Comparison of ENCODE assay signal across 8 mouse cellular contexts in genomic region chr2:35614411-35614810, GRCm38 (mm10). TPM values are rescaled to one million over a fixed set of nuclear protein-coding genes. Genes with fewer than 3 reads are reported as not detected.
DNase-seq lines count a peak whose midpoint lies in the region; ATAC-seq lines count a peak whose summit lies in the region.

No protein-coding gene starts in this region.

- WGBS in kidney, embryonic 14.5 days = 61% methylated on average over 3 of the region's 3 CpGs
- WGBS in limb, embryonic 11.5 days = 53% methylated on average over 3 of the region's 3 CpGs
- 58% methylated on average over 3 of the region's 3 CpGs for WGBS in liver, embryonic 11.5 days

- H3K4me1 ChIP-seq in kidney, embryonic 14.5 days (ENCODE audit: control insufficient read depth, insufficient read depth, low read length) = peaks cover 60% of the 10 kb centered on the region
- peaks cover 75% of the 10 kb centered on the region for H3K4me1 ChIP-seq in brown adipose tissue, adult 24 weeks (ENCODE audit: control insufficient read depth, insufficient read depth, insufficient read length, low read length)
- H3K4me1 ChIP-seq in limb, embryonic 11.5 days (ENCODE audit: control insufficient read depth, insufficient read depth, low read length) = peaks cover 32% of the 10 kb centered on the region
- peaks cover 31% of the 10 kb centered on the region for H3K4me1 ChIP-seq in liver, embryonic 11.5 days (replicated peaks; ENCODE audit: control insufficient read depth, insufficient read depth, low read length)

- ATAC-seq in kidney, embryonic 14.5 days (ENCODE audit: low FRiP score, low TSS enrichment) = no peak
- no peak for ATAC-seq in limb, embryonic 11.5 days (ENCODE audit: insufficient number of reproducible peaks, low FRiP score, low TSS enrichment, low read depth)
- ATAC-seq in liver, embryonic 11.5 days (replicated peaks; ENCODE audit: low FRiP score) = no peak

- H3K9ac ChIP-seq in kidney, embryonic 14.5 days (ENCODE audit: low read depth, low read length) = no peak overlapping the region
- H3K9ac ChIP-seq in limb, embryonic 11.5 days (ENCODE audit: low read length) = no peak overlapping the region
- no peak overlapping the region for H3K9ac ChIP-seq in liver, embryonic 11.5 days (ENCODE audit: low read depth, low read length)

- DNase-seq in cerebellum, adult 9-11 months = peak; percentile 51
- DNase-seq in cerebellum, adult 8-10 months = no peak
- DNase-seq in kidney, postnatal 14 days = no peak
- no peak for DNase-seq in limb, embryonic 11.5 days (ENCODE audit: low spot score)
- DNase-seq in adrenal gland, postnatal 14 days = no peak
- no peak for DNase-seq in liver, embryonic 11.5 days (ENCODE audit: low spot score)

- H3K36me3 ChIP-seq in kidney, embryonic 14.5 days (ENCODE audit: control insufficient read depth, insufficient read depth, low read length) = no peaks in the 10 kb centered on the region
- H3K36me3 ChIP-seq in limb, embryonic 11.5 days (ENCODE audit: control insufficient read depth, insufficient read depth, low read length) = no peaks in the 10 kb centered on the region
- no peaks in the 10 kb centered on the region for H3K36me3 ChIP-seq in liver, embryonic 11.5 days (ENCODE audit: control insufficient read depth, insufficient read depth, low read length)

- H3K4me3 ChIP-seq in kidney, embryonic 14.5 days (ENCODE audit: low read length) = no peak overlapping the region
- no peak overlapping the region for H3K4me3 ChIP-seq in brown adipose tissue, adult 24 weeks (ENCODE audit: insufficient read depth, low read depth, low read length)
- no peak overlapping the region for H3K4me3 ChIP-seq in limb, embryonic 11.5 days (ENCODE audit: low read depth, low read length)
- no peak overlapping the region for H3K4me3 ChIP-seq in liver, embryonic 11.5 days (ENCODE audit: low read depth, low read length)

- no peak overlapping the region for H3K4me2 ChIP-seq in kidney, embryonic 14.5 days (replicated peaks; ENCODE audit: low read depth, low read length)
- no peak overlapping the region for H3K4me2 ChIP-seq in limb, embryonic 11.5 days (ENCODE audit: low read depth, severe bottlenecking)
- no peak overlapping the region for H3K4me2 ChIP-seq in liver, embryonic 11.5 days

- peak overlapping the region; percentile 48; the same call in 1 of the 2 replicates for H3K27ac ChIP-seq in kidney, embryonic 14.5 days (ENCODE audit: low read depth, low read length)
- peak overlapping the region; percentile 73 for H3K27ac ChIP-seq in brown adipose tissue, adult 24 weeks (replicated peaks; ENCODE audit: low read depth, low read length)
- peak overlapping the region; percentile 38 for H3K27ac ChIP-seq in limb, embryonic 11.5 days (replicated peaks; ENCODE audit: low read depth, low read length)
- no peak overlapping the region for H3K27ac ChIP-seq in liver, embryonic 11.5 days (ENCODE audit: low read depth, low read length)

- no peaks in the 10 kb centered on the region for H3K9me3 ChIP-seq in kidney, embryonic 14.5 days (ENCODE audit: control insufficient read depth, low read length)
- no peaks in the 10 kb centered on the region for H3K9me3 ChIP-seq in limb, embryonic 11.5 days (ENCODE audit: control insufficient read depth, low read length)
- no peaks in the 10 kb centered on the region for H3K9me3 ChIP-seq in liver, embryonic 11.5 days (ENCODE audit: control insufficient read depth, low read length)

- H3K27me3 ChIP-seq in kidney, embryonic 14.5 days (ENCODE audit: control insufficient read depth, insufficient read depth, low read length) = no peaks in the 10 kb centered on the region
- no peaks in the 10 kb centered on the region for H3K27me3 ChIP-seq in limb, embryonic 11.5 days (ENCODE audit: control insufficient read depth, insufficient read depth, low read length)
- H3K27me3 ChIP-seq in liver, embryonic 11.5 days (replicated peaks; ENCODE audit: control insufficient read depth, insufficient read depth, low read length) = no peaks in the 10 kb centered on the region

RNA-seq across cellular contexts. Expression of gene Dab2ip, which starts 56.3 kb away (rescaled TPM):
- 36.0 and 42.4 TPM in 2 replicates for polyA plus RNA-seq in kidney, embryonic 14.5 days (2014; fragmentation: Nextera tagmentation; extraction: Ambion mirVana)
- 14.3 and 19.1 TPM in 2 replicates for polyA plus RNA-seq in brown adipose tissue, adult 24 weeks (2012; ENCODE audit: insufficient read depth, insufficient read length, missing spikeins)
- polyA plus RNA-seq in limb, embryonic 11.5 days (2014; fragmentation: Nextera tagmentation; extraction: Ambion mirVana) = 53.9 and 56.4 TPM in 2 replicates
- total RNA-seq in adrenal gland, postnatal 14 days (2021) = 69.6 and 73.3 TPM in 2 replicates
- 16.2 and 20.0 TPM in 2 replicates for polyA plus RNA-seq in liver, embryonic 11.5 days (2014; fragmentation: Nextera tagmentation; extraction: Ambion mirVana)
